Comparison of ENCODE assay signal across 10 mouse cellular contexts in the genomic region with DNA sequence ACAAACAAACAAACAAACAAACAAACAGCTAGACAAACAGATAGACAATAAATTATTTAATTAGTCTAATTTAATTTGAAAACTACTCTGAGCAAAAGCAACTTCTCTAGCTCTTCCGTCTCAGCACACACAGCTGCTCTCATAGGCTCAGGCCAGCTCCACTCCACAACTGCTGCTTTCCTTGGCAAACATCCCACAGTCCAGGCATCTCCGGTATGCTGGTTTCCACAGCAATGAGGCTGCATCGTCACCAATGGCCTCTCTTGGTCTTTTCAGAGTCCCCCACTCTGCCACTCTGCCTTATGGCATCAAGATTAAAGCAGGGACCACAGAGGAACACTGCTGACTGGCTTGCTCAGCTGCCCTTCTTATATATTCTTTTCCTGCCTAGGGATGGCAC. TPM values are rescaled to one million over a fixed set of nuclear protein-coding genes. Genes with fewer than 3 reads are reported as not detected.
DNase-seq lines count a peak whose midpoint lies in the region; ATAC-seq and TF ChIP-seq lines count a peak whose summit lies in the region.
"Had no signal": no experiment of that assay in that cellular context is flagged by ENCODE, and none has a peak within 500 bp of the region (broad histone marks: within the 10 kb centered on the region; RNA-seq: fewer than 3 reads in every experiment).

No protein-coding gene starts in this region.

- no peak overlapping the region for H3K9ac ChIP-seq in neural tube, embryonic 13.5 days
- no peak overlapping the region for H3K9ac ChIP-seq in heart, embryonic 13.5 days
- H3K9ac ChIP-seq in kidney, postnatal 0 days (ENCODE audit: low read depth, low read length) = no peak overlapping the region

- H3ac ChIP-seq in myocyte (ENCODE audit: control insufficient read depth, insufficient read length) = no peak overlapping the region

- ATAC-seq in neural tube, embryonic 13.5 days (ENCODE audit: low read depth) = peak; percentile 67; the same call in 1 of the 2 replicates
- peak; percentile 55; the same call in 1 of the 2 replicates for ATAC-seq in heart, embryonic 13.5 days (ENCODE audit: extremely low read depth, insufficient number of reproducible peaks, low FRiP score, low TSS enrichment)
- no peak for ATAC-seq in kidney, postnatal 0 days (replicated peaks; ENCODE audit: low FRiP score, low read depth)
- ATAC-seq: inflammation-experienced regulatory T-cells, adult 6 months had no signal

- H3K4me3 ChIP-seq in neural tube, embryonic 13.5 days = no peak overlapping the region
- H3K4me3 ChIP-seq in heart, embryonic 13.5 days = no peak overlapping the region
- H3K4me3 ChIP-seq in kidney, postnatal 0 days (replicated peaks; ENCODE audit: low read depth, low read length) = no peak overlapping the region
- no peak overlapping the region for H3K4me3 ChIP-seq in myocyte

- no peaks in the 10 kb centered on the region for H3K79me2 ChIP-seq in myocyte (ENCODE audit: control insufficient read depth, insufficient read depth)

- H3K4me1 ChIP-seq in neural tube, embryonic 13.5 days (replicated peaks) = no peaks in the 10 kb centered on the region
- H3K4me1 ChIP-seq in heart, embryonic 13.5 days = peaks cover 16% of the 10 kb centered on the region
- no peaks in the 10 kb centered on the region for H3K4me1 ChIP-seq in kidney, postnatal 0 days (replicated peaks; ENCODE audit: insufficient read depth, low read length)

- no peak overlapping the region for H3K4me2 ChIP-seq in neural tube, embryonic 13.5 days
- H3K4me2 ChIP-seq in heart, embryonic 13.5 days = 0 out of 2 replicates have a peak overlapping the region, but pooled peaks have one; percentile 12
- H3K4me2 ChIP-seq in kidney, postnatal 0 days (ENCODE audit: low read length) = no peak overlapping the region
- H3K4me2 ChIP-seq in myocyte (ENCODE audit: low read depth) = no peak overlapping the region

- DNase-seq in neural tube, embryonic 10.5 days (ENCODE audit: extremely low spot score, low spot score) = no peak
- DNase-seq in kidney, postnatal 0 days (ENCODE audit: low spot score) = peak; percentile 88
- no peak for DNase-seq in urinary bladder, adult 18-20 months (ENCODE audit: low spot score in 2 of 2)
- no peak for DNase-seq in retina, postnatal 1 day
- no peak for DNase-seq in cerebellum, adult 11-12 months
- DNase-seq: thymus, postnatal 36 days had no signal

- H3K9me3 ChIP-seq in neural tube, embryonic 13.5 days = no peaks in the 10 kb centered on the region
- H3K9me3 ChIP-seq in heart, embryonic 13.5 days = 0 out of 2 replicates have a peak, but pooled peaks cover 6% of the 10 kb centered on the region
- no peaks in the 10 kb centered on the region for H3K9me3 ChIP-seq in kidney, postnatal 0 days (replicated peaks; ENCODE audit: low read length)

- TF ChIP-seq POLR2A in myocyte (IDR thresholded peaks at IDR 0.05; ENCODE audit: insufficient read length, low read depth) = no peak

- TF ChIP-seq CTCF in kidney, postnatal 0 days (IDR thresholded peaks at IDR 0.05; ENCODE audit: low read depth) = no peak

- 0 out of 2 replicates have a peak, but pooled peaks cover 3% of the 10 kb centered on the region for H3K27me3 ChIP-seq in neural tube, embryonic 13.5 days
- peaks cover 8% of the 10 kb centered on the region; the same call in 1 of the 2 replicates for H3K27me3 ChIP-seq in heart, embryonic 13.5 days (replicated peaks)
- no peaks in the 10 kb centered on the region for H3K27me3 ChIP-seq in kidney, postnatal 0 days (ENCODE audit: insufficient read depth, low read length)
- peaks cover 13% of the 10 kb centered on the region for H3K27me3 ChIP-seq in myocyte (ENCODE audit: control insufficient read depth, insufficient read depth, insufficient read length)

- WGBS in neural tube, embryonic 13.5 days = 39% methylated on average over 3 of the region's 3 CpGs
- WGBS in heart, embryonic 13.5 days = 15% methylated on average over 3 of the region's 3 CpGs
- WGBS in kidney, postnatal 0 days = 36% methylated on average over 3 of the region's 3 CpGs

- no peaks in the 10 kb centered on the region for H3K36me3 ChIP-seq in neural tube, embryonic 13.5 days
- no peaks in the 10 kb centered on the region for H3K36me3 ChIP-seq in heart, embryonic 13.5 days
- H3K36me3 ChIP-seq in kidney, postnatal 0 days (ENCODE audit: insufficient read depth, low read length) = no peaks in the 10 kb centered on the region
- no peaks in the 10 kb centered on the region for H3K36me3 ChIP-seq in myocyte (ENCODE audit: control insufficient read depth, insufficient read depth)

- H3K27ac ChIP-seq in neural tube, embryonic 13.5 days (replicated peaks) = no peak overlapping the region
- peak overlapping the region; percentile 78 for H3K27ac ChIP-seq in heart, embryonic 13.5 days (replicated peaks)
- no peak overlapping the region for H3K27ac ChIP-seq in kidney, postnatal 0 days

TF ChIP-seq in myocyte, 11 proteins besides CTCF, POLR2A, EP300 and RAD21:
- no peak for TF ChIP-seq REST (IDR thresholded peaks at IDR 0.05; ENCODE audit: insufficient read depth, insufficient read length)
- TF ChIP-seq MYOD1 (IDR thresholded peaks at IDR 0.05; ENCODE audit: control insufficient read depth in 1 of 3, insufficient read length in 2 of 3, low read depth in 2 of 3) = peak in 2 of 3 experiments; percentile 23 to 29
- TF ChIP-seq MYOG (IDR thresholded peaks at IDR 0.05; ENCODE audit: control insufficient read depth in 1 of 3, insufficient read depth in 1 of 3, insufficient read length in 2 of 3, low read depth in 2 of 3) = peak in 2 of 3 experiments; percentile 27 to 73
- peak; percentile 36 for TF ChIP-seq SRF (IDR thresholded peaks at IDR 0.05; ENCODE audit: control insufficient read depth, insufficient read length, low read depth)
TF ChIP-seq in myocyte: peak in this region for 3.

RNA-seq across cellular contexts. Expression of a gene that starts 18.4 kb away (rescaled TPM):
- polyA plus RNA-seq in neural tube, embryonic 13.5 days (2015; fragmentation: Nextera tagmentation; extraction: Ambion mirVana) = 20.8 and 31.3 TPM in 2 replicates
- polyA plus RNA-seq in heart, embryonic 13.5 days (2015; fragmentation: Nextera tagmentation; extraction: Ambion mirVana) = 61.0 and 62.8 TPM in 2 replicates
- 76.5 and 83.5 TPM in 2 replicates for polyA plus RNA-seq in kidney, postnatal 0 days (2015; fragmentation: Nextera tagmentation; extraction: Ambion mirVana)
- 33.7 TPM for polyA plus RNA-seq in myocyte (2012; fragmentation: generic; extraction: Trizol)

RNA-seq across cellular contexts. Expression of a gene that starts 37.8 kb away (rescaled TPM):
- polyA plus RNA-seq in neural tube, embryonic 13.5 days (2015; fragmentation: Nextera tagmentation; extraction: Ambion mirVana) = 2.4 and 2.6 TPM in 2 replicates
- 2.0 and 2.1 TPM in 2 replicates for polyA plus RNA-seq in heart, embryonic 13.5 days (2015; fragmentation: Nextera tagmentation; extraction: Ambion mirVana)
- polyA plus RNA-seq in kidney, postnatal 0 days (2015; fragmentation: Nextera tagmentation; extraction: Ambion mirVana) = 2.2 and 2.3 TPM in 2 replicates
- polyA plus RNA-seq in myocyte (2012; fragmentation: generic; extraction: Trizol) = not detected

RNA-seq across cellular contexts. Expression of a gene that starts 51.7 kb away (rescaled TPM):
- 68.3 and 76.0 TPM in 2 replicates for polyA plus RNA-seq in neural tube, embryonic 13.5 days (2015; fragmentation: Nextera tagmentation; extraction: Ambion mirVana)
- 41.1 and 45.9 TPM in 2 replicates for polyA plus RNA-seq in heart, embryonic 13.5 days (2015; fragmentation: Nextera tagmentation; extraction: Ambion mirVana)
- 52.9 and 56.2 TPM in 2 replicates for polyA plus RNA-seq in kidney, postnatal 0 days (2015; fragmentation: Nextera tagmentation; extraction: Ambion mirVana)
- 172 TPM for polyA plus RNA-seq in myocyte (2012; fragmentation: generic; extraction: Trizol)
